Mouse (Mus musculus) retina, adult 2 months (tissue): ENCODE measurements around the gene Cd59a.

Source experiments
- DNase-seq: peaks from one replicate; pipeline ENCODE4 v3.0.0-alpha.2; 2012; ENCODE audit warnings: low read depth, low spot score

The Cd59a gene

DNA sequence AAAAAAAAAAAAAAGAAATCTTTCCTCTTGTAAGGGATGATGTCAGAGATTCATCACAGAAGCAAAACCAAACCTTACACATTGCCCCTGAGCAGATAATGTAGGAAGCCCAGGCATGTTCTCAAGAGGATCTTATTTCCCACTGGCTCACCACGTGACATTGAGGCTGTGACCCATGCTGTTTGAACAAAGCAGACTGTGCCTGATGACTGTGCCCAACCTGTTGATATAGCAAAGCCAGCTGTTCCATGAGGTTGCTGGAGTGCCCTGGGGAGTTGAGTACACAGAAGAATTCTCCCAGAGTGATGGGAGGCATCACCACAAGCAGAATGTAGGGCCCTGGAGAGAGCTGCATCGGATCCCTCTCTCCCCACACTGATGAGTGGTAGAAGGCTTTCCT lies 40.3 kb downstream of the Cd59a start:
- DNase-seq = no peak

DNA sequence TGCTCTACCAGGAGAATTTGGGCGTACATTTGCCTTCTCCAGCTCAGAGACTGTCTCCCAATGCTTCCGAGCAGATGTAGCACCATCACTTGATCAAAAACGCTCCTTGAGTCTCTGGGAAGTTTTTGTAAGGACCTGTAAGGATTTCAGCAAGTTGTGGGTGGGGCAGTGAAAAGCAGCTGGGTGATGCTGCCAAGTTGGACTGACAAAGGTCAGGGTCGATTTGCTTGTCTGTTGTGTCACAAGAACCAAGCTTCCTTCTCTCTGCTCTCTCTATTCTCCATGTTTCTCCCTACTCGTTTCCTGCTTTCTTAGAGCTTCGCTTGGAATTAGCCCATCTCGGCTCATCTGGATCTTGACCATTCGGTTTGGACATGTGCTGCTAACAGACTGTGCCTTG lies 46.5 kb downstream of the Cd59a start:
- DNase-seq = no peak

GRCm38 (mm10) chr2:104144004-104144403 lies 48.4 kb downstream of the Cd59a start:
- DNase-seq = no peak

DNA sequence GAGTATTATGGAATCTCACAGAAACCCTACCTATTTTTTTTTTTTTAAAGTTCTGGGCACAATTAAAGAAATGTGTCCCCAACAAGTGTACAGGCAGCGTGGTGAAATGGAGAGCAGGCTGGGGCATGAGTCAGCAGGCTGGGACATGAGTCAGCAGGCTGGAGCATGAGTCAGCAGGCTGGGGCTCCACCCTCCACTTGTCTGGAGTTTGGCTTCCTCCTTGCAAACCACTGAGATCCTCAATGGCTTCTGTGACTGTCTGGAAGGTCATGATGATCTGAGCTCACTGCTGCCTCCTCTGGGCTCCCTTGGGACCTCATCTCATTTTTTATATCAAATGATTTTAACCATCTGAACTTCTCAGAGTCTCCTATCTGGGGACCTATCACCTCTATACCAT lies 50.4 kb downstream of the Cd59a start:
- DNase-seq = no peak

DNA sequence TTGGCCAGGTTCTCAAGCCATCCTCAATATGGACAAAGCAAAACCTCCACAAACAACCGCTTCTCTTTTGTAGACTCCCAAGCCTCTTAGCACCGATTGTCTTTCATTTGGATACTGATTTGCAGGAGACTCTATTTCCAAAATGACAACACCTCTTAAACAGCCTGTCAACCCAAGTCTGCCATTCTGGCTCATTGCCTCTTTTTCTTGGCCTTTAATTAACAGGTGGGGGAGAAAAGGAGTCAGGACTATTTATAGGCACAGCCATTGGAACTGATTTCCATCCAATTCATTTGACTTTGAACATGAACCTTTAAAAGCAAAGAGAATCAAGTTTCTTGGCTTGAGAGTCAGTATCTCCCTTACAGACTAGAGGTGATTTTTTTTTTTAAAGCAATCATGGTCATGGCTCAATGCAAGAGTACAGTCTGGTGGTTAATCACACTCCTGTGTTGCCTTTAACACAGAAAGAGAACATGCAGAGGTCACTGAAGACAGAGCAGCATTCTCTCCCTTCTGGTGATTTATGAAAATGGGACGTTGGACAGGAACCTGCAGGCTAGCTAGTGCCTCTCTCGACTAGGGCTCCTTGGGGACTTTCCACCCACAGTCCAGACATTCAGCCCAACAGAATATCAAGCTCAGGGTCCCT lies 52.4 kb downstream of the Cd59a start:
- DNase-seq = no peak

GRCm38 (mm10) chr2:104150608-104151397 lies 55.2 kb downstream of the Cd59a start:
- no peak for DNase-seq

DNA sequence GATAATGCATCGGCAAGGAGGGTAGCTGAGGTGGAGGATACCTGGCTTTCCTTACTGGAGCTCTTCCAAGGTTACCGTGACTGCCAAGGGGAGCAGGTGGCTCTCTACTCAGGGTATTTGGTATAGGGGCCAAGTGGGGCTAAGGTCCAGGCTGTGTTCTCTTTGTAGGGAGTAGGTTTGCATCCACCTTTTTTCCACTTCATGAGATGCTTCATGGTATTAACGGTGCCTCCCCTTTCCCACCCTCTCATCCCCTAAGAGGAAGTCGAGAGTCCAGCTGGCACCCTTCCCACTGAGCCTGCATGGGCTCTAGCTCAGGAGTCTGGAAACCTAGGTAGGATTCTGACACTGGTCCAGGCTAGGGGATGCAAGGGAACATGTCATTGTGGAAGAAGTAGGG lies 57.7 kb downstream of the Cd59a start:
- no peak for DNase-seq

DNA sequence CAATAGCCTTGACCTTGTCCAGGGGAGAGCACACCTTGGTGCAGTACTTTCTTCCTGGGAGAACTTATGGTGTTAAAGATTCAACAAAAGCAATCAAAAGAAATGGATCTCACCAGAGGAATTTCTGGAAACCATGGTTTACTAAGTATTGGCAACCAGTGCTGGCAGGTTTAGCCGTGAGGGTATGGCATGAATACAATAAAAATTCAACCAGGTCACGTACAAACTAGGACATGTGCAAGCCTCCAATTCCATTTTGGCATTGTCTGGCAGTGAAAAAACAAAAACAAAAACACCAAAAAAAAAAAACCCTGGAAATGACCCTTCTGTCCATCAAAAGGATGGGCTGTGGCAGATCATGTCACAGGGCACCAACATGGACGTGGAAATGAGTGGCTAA lies 58.3 kb downstream of the Cd59a start:
- no peak for DNase-seq

GRCm38 (mm10) chr2:104157831-104158230 lies 62.2 kb downstream of the Cd59a start:
- DNase-seq = no peak

GRCm38 (mm10) chr2:104163418-104163817 lies 67.8 kb downstream of the Cd59a start:
- no peak for DNase-seq

DNA sequence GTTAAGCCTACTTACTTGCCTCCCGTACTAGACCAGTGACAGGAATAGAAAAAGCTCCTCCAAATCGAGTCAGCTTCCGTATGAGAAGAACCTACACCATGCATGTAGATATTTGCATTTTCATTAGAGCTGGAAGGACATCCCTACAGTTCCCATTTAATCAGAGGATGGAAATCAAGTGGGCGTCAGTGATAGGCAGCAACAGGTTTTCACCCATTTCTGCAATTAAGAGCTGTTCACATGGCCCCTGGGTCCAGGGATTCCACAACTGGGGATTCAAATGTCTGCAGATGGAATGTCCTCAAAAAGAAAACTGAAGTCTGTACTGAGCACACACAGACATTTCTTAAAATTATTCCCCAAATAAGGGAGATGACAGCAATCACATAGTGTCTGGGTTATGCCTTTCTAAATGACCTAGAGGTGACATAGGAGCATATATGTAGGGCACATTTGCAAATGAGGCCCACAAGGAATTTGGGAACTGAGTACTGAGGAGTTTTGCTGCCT lies 68.4 kb downstream of the Cd59a start:
- no peak for DNase-seq
